Mouse (Mus musculus): ENCODE results near the gene Arl6.

DNA sequence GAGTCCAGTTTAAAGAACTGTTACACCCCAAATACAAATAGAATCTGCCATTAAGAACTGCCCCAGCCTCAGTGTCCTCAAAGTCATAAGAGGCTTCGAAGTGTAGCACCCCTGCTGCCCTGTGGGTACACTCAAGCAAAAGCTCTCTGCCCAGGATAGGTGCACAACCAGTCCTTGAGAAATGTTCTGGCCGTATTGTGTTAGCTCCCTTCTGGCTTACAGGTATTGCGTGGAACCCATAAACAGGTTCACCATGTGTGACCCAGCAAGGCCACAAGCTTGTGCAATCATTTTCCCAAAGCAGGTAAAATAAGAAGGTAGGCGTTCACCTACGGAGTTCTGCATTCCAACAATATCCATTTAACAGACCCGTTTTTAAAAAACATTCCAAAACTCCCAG, 41.9 kb downstream of the Arl6 start:
- TF ChIP-seq CTCF (conservative IDR thresholded peaks at IDR 0.05; ENCODE audit: low read length) (no peak), POU5F1 (IDR thresholded peaks at IDR 0.05; ENCODE audit: borderline replicate concordance, low read length) (no peak), NANOG (IDR thresholded peaks at IDR 0.05; ENCODE audit: borderline replicate concordance, low read length) (no peak)

All from E14TG2a.4 (cell line).